Mouse (Mus musculus): ENCODE results near the gene C8b.
A peak's percentile ranks its signal among the peaks of the same experiment; 100 is the strongest.

The C8b gene

DNA sequence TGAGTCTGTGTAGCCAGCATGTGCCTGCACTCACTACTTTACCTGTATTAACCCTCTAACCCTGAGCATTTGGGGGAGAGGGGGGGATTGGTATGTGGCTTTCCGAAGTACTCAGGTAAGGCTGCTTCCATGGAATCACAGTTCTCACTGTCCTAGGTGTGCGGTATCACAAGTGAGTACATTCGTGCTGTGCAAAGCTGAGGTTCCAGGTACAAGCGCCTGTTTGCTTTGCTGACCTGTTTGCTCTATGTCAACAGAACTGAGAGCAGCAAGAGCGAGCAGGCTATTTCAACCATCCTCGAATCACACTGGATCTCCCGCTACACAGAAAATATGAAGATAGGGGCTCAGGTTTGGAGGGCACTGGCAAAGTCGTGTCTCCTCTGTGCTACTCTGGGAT lies at the start of gene C8b:
Gene C8b (plus strand): TSS at position 253 of the 400 bp plus-strand sequence.
- no peak for DNase-seq

DNA sequence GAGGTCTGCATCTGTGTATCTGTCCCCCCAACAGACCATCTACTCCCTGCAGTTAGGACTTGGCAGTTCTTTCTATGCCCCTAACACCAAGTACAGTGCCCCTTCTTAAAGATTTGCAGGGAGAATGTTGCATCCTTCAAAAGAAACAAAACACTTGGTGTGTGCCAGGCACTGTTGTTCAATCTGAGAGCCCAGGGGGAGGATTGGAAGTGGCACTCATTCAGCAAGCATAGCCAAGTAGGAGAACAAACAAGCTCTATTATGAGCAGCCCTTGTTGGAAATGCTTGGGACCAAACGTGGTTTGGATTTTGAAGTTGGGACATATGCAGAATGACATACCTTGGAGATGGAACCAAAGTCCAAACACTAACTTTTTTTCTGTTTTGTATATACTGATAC lies 49.6 kb upstream of the C8b start:
- no peak for DNase-seq

DNA sequence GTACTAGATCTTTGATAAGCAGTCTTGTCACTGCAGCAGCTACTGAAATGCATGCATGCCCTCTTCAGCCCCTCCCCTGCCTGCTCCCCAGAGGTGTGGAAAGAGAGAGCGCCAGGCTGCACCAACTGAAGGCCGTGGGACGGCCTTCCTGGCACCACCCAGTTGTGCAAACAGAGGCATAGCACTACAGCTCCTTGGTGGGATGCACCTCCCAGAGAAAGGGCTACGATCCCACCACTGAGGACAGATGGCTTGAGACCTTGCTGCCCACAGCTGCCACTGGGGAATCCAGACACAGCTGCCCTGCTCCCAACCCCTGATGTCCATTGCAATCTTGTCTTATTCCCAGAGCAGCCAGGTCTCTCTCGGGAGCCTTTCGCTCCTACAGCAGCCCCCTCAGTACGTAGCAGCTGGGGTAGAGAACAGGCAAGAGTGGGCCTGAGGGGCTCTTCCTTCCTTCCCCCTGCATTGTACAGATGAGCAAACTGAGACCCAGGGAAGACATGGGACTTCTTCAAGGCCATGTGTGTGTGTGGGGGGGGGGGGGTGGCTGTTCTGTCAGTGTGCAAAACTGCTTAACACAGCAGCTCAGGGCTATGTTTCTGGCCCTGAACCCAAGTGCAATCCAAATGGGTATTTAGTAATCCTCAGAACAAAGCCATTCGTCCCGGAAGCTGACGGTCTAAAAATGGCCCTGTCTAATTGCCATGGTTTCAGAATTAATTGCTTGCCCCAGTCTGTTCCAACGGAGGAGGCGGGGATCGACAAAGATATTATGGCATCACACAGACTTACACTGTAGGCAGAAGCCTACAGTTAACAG lies 46.9 kb upstream of the C8b start:
- no peak for DNase-seq

DNA sequence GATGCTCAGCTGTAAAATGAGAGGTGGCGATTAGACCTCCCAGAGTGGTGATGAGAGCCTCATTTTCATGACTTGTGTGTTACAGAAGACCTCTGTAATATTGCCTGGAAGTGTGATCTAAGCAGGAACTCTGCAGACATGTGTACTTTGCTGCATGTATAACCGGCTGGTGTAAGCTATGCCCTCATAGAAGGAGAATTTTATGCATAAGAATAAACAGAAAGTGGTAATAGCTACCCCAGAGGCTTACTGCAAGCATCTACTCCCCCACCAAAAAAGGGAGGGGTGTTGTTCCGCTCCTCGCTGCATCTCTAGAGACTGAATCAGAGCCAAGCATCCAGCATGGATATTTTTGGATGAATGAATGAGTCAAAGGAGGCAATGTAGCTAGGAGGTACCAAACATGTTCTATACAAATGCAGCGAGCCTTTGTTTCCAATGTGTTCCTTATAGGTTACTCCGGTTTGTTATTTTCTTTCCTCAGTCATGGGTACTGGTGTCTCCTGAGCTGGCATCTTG lies 42.5 kb upstream of the C8b start:
- DNase-seq, result no peak

DNA sequence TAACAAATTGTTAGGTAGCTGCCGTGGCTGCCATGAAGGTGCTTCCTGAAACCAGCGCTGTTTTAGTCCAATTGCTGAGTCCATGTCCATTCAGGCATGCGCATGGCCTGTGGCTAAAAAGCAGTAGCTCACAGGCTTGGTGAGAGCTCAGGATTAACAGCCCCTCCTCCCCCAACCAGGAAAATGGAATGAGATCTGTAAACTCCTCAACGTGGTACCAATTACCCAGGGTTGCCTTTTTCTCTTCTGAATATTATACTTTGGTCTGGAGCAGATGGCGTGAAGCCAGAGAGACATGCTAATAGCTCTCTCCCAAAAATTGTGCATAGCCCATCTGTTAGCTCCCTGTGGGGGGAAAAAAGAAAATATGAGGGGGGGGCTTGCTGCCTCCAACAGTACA lies 41.9 kb upstream of the C8b start:
- peak; percentile 48 for DNase-seq

DNA sequence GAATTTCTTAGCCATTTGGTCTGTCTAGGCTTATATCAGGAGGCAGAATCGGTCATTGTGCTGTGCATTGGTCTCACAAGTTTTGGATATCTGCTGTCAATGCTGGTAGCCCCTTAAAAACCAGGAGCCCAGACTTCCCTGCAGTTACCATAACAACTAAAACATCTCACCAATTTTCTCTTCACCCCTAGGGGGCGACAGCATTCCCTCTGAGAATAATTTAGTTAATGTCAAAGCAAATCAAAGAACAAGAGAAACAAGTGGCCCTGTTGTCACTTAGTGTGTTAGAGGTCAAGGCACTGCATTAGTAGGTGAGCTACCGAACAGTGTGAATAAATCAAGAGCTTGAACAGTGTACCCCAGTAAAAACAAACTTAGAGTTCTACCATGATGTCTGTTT lies 40.4 kb upstream of the C8b start:
- peak; percentile 41 for DNase-seq

DNA sequence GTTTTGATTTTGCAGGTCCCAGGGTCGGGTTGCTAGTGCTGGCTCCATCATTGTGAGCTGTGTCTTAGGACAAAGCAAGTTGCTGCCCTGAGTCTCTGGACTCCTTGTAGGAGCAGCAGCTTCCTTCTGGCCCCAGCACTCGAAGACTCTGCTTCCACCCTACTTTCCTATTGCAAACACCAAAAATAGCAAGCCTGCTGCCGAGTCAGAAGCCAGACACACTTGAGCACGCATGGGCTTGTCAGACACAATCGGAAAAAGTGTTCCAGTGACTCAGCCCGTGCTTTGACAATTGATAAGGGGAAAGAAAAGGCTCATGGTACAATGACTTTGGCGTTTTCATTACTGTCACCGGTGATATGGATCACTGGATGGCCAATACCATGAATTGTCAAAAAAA lies 36.9 kb upstream of the C8b start:
- no peak for DNase-seq

DNA sequence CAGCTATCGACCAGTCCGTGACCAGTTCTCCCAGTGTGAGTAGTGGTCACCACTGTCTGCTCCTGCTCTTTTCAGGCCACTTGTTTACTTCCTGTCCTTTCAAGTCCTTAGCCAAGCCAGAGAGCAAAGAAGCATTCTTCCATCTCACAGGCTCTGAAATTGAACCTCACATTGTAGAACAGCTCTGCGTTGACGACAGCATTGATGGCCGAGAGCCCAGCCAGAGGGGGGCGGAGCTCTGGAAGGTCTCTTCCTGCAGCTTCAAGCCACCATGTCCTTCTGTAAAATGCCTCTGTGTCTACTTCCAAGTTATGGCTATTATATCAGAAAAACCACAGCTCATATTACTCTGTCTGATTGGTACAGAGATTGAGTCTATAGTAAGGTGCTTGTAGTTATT lies 19.6 kb upstream of the C8b start:
- peak; percentile 30 for DNase-seq

DNA sequence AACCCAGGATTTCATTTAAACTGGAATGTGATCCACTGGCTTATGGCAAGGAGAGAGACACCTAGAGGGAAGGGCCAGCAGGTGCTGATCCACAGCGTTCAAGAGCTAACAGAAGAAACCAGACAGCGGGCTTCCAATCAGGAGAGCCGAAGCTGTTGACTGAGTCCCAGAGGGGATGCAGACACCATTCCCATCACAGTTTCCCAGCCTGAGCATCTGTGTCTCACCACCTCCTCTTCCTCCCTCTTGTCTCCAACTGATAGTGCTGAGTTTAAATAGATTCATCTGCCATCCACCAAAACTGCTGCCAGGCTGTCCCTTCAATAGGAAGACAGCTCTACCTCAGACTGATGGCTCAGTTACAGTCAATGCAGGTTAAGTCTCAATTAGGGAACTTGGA lies 12.0 kb upstream of the C8b start:
- no peak for DNase-seq

DNA sequence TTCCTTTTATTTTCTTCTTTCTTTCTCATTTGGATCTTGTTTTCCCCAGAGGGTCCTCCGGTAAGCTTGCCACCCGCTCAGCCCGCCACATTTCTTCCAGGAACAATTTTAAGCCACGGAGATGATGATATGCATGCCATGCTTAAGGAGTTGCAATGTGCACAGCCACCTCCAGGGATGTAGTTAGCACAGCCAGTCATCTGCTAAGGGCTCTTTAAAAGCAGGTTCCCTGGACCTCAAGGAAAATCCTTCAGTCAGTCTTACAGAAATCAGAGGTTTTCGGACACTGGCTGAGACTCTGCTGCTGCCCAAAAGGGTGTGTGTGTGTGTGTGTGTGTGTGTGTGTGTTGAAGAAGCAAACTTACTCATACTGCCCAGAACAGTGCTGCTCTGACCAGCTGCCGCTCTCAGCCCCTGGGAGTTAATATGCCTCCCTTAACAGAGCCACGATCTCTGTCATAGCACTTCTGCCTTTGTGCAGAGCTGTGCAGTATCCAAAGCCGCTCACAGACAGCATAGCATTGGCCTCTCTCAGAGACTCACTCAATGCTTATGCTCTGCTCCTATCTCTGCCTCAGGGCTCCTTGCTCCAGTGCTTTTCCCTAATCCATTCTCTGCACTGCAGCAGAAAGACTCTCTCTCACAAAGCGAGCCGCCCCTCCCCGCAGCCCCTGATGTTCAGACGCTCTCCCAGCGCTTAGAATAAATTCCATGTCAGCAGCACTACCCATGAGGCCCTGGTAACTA lies 5.1 kb upstream of the C8b start:
- DNase-seq, result peak; percentile 20

DNA sequence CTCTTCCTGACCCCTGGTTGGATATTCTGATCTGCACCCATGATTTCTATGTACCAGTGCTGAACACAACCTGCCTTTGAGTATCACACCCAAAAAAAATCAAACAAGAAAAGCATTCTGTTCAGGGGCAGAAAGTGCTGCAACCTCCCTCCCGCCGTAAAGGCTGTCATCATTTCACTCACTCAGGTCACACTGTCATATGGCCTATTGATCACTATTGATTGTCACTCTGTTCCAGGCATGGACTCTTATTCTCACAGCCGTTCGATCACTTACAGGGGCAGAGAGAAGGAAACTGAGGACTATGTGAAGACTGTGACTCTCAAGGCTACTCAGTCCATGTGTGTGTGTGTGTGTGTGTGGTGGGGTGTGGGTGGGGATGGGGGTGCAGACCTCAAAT lies 2.1 kb downstream of the C8b start:
- DNase-seq, result no peak

DNA sequence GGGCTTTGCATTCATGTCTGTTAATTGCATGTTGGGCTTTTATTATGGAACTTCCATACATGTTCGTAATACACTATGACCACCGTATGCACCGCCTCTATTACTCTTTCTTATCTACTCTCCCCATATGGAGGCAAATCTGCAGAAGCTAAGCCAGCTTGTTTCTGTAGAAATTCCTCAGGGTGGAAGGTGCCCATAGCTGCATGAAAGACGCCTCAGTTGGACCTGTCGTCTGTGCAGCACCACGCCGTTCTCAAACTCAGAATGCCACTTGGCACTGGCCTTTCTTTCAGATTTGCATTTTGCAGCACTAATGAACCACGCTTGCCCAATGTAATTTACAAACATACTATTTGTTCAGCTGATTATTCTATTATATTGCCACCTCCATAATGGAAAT lies 3.5 kb downstream of the C8b start:
- no peak for DNase-seq

DNA sequence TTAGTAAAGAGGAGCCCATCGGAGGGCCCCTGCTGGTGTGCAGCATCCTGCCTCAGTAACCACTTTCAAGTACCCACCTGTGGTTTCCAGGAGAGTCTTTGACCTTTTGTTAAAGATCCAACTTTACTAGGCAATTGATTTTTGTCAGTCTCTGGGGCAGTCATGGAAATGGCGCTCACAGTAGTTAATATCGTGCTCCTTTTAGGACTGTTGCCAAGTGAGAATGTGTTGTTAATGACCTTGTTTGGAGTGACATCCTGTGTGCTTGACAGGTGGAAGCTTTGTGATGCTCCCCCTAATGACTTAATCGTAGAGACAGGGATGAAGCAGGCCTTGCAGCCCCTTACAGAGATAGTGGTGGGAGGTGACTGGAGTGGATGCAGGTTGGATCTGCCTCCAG lies 4.2 kb downstream of the C8b start:
- no peak for DNase-seq

DNA sequence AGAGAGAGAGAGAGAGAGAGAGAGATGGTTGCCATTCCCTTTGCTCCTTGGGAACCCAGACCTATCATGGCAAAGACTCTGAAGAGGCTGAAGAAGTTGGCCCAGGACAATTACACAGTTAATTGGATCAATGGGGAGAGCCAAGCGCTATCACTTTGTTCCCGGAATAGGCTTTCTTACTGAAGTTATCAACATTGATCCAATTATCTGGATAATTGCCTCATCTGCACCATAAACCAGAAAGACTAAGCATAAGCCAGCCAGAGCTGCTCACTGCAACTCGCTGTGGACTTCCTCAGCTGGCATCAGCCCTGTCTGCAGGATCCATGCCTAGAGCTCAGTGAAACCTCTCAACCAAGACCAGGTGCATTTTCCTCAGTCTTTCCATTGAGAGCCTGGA lies 9.5 kb downstream of the C8b start:
- no peak for DNase-seq

DNA sequence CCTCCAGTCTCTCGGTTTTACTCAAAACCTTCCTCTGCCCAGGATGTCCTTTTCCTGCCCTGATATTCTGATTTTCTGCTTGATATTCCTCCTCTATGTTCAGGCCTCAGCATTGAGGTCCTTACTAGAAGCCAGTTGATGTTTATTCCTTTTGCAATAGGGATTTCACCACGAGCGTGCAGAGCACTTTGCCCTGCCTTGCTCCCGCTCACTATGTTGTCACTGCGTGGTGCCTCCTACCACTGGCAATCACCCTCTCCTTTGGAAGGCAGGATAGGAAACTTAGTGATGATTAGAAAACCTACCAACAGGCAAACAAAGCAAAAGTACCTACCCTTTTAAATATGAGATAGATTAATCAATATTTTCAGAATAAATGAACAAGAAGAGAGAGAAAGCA lies 13.3 kb downstream of the C8b start:
- no peak for DNase-seq

DNA sequence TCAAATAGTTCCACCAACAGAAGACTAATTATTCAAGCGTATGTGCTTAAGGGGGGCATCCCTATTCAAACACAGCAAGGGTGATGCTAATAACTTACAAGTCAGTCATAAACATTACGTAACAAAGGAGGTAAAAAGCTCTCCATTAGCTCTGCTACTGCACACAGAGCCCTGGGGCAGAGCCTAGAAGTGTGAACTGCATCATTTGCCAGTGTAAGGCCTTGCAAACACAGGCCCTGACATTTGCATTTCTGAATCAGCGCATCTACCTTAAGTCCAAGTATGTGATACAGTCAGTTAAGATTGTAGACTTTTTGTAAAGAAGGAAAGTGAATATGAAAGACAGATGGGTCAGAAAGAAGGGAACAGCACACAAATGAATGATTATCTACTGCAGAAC lies 15.3 kb downstream of the C8b start:
- no peak for DNase-seq

DNA sequence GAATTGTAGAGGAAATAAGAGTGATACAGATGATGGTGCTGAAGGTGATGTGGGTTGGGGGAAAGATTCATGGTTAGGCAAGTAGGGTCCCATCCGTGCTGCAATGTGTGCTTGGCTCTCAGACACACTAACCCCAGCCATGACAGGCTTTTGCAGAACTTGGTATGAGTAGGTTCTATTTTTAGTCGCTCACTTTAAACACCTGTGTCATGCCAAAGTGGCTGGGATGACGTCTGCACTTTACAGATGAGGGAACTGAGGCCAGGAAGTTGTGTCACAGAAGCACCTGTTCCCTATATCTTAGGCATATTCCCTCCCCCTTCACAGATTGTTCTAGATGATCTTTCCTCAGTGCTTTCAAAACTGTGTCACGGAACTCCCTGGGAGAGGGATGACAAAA lies 16.2 kb downstream of the C8b start:
- DNase-seq, result no peak

DNA sequence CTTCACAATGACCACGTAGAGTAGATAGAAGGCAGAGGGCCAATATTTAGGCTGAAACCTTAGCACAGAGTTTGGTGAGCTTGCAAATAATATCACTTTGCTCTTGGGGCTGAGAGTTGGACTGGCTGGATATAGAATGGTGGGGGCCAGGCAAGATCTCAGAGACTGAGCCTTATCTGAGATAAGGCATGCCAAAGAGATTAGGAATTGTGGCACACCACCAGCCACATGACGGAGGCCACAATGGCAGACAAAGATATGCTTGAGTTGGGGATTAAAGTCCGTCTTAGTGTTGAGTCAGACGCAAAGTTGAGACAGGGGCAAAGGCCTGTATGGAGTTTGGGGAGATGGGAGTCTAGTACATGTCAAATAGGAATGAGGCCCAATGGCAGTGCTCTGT lies 26.0 kb downstream of the C8b start:
- no peak for DNase-seq

DNA sequence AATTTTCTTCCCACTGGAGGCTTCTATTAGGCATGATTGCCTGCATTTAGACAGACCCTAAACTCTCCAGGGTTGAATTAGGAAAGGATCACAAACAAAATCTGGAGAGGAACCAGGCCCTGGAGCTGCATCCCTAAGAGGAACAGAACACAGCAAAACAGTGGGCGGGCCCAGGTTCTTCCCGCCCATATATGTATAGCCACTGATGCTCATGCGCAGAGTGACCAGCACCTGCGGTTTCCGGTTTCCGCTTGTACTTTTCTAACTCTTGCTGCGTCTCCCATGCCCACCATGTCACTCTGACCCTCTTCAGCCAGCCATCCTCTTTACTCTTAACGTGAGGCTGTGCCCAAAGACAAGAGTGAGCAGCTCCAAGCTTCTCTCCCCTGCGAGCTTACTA lies 32.8 kb downstream of the C8b start:
- no peak for DNase-seq

DNA sequence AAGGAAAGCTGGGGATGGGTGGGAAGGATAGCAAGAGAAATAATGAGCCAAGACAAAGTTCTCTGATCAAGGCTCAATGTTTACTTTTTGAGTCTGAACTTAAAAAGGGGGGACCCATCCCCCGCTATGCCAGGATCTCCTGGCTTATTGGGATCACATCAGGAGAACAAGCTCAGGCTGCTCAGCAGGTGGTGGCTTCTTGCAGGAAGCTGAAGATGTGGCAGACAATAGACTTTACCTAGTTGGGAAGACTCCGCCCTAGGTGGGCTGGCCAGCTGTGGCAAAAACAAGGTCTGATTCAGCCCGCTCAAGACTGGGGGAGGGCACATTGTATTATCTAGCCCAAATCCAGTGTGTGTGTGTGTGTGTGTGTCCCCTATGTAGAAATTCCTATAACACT lies 35.5 kb downstream of the C8b start:
- no peak for DNase-seq

DNA sequence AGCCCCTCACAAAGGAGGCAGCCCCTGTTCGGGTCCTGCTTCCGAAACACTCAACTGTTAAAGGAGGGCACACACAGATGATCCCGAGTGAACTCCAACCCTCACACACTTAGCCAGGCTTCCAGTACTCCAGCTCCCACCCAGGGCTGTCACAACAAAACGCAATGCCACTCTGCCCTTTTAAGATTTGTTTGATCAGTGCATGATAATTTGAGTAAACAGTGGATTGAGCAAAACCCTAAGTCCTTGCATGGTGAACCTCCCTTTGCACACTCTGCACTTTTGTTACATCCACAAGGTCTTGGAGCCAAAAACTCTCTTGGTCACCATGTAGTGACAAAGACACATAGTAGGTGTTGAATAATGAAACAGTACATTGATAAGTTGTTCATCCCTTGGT lies 38.0 kb downstream of the C8b start:
- DNase-seq, result no peak

DNA sequence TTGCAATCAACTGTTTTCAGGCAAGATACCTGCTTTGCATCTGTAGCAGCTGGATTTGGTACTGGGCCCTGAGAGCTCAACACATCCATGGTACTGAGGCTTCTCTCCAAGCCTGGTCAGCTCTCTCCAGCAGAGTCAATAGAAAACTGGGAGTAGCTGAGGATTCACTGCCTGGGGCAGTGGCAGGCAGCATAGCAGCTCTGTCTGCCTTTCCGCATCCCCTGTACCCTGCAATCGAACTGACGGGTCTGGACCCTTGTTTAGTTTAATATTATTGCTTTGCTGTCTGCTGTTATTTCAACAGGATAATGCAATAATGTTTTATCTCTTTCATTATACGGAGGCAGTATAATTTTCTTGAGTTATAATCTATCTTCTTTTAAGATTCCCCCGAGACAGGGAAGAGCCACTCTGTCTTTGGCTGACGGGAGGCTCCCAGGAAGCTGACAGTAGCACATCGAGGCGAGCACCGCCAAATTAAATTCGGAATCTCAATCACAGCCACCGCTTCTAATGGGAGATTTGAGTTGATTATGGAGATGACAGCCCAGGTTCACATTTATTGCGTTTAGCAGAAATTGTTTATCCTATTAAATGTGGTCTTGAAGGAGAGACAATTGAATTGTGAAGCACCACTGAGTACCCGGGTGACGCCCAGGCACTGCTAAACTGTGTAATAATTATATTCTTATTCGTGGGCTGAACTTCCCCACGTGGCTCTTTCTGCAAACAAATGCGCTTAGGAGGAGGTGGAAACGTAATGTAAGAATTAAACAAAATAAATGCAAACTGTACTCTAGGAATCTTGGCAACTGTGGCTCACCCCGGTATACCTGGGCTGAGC lies 39.5 kb downstream of the C8b start:
- no peak for DNase-seq

DNA sequence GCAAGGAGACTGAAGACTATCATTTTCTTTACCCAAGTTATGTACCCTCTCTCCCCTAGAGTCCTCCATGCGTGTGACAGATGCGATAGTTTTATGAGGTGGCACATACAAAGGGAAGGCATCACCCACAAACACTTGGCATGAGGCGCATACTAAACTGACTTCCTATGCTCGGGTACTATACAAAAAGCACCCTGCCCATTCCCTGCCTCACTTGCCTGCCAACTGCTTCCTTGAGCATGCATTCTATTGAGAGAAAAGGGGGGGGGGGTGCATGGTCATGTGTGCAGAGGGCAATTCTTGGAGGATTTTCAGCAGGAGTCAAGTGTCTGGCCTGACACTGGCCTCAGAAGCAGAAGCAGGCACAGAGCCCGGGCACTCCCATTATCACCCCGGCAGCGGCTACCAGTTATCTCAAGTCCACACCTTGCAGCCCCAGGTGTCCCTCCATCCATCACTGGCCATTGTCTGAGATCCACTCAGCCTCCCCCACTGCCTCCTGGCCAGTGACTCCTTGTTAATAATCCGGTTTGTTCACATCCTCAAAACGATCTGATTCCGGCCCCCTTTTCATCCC lies 44.7 kb downstream of the C8b start:
- DNase-seq, result no peak
